Mouse (Mus musculus) induced T-regulatory cell, adult 2 months (primary cell): ENCODE data around the gene Afap1l2.

Experiments
- DNase-seq: peaks from one replicate; pipeline ENCODE4 v3.0.0-alpha.2; 2012; ENCODE audit warnings: low read depth

Gene Afap1l2

DNA sequence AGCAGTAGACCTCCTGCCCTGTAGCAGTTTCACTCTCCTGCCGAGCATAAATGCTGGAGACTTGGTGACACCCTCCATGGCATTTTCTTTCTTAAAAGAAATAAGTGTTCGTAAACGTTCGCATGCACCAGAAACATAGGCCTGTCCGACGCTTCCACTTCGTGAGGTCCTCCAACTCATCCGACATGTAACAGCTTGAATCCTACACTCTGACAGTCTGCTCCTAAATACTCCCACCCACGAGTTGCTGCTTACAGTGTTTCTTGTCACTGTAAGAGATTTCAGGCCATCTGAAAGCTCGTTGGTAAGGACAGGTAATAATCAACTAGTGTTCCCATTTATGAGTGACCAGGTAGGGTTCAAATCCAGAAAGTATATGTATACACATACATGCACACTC, 120.1 kb downstream of the Afap1l2 start:
- DNase-seq = no peak

DNA sequence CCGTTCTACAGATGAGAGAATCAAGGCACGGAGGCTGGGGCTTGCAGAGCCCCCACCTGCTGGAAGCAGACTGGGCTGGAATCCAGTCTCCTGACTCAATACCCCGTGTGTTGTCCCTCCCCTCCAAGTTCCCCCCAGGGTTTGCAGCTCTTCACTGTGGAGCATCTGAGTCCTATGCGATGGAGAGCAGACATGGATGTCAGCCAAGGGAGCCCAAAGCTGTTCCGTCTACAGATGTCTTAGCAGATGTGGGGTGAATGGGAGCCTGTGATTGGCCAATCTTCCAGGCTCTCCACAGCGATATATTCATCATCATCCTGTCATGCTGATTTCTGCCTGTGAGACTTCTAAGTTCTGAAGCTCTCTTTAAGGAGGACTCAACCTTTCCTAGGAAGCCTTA, 130.7 kb downstream of the Afap1l2 start:
- no peak for DNase-seq

DNA sequence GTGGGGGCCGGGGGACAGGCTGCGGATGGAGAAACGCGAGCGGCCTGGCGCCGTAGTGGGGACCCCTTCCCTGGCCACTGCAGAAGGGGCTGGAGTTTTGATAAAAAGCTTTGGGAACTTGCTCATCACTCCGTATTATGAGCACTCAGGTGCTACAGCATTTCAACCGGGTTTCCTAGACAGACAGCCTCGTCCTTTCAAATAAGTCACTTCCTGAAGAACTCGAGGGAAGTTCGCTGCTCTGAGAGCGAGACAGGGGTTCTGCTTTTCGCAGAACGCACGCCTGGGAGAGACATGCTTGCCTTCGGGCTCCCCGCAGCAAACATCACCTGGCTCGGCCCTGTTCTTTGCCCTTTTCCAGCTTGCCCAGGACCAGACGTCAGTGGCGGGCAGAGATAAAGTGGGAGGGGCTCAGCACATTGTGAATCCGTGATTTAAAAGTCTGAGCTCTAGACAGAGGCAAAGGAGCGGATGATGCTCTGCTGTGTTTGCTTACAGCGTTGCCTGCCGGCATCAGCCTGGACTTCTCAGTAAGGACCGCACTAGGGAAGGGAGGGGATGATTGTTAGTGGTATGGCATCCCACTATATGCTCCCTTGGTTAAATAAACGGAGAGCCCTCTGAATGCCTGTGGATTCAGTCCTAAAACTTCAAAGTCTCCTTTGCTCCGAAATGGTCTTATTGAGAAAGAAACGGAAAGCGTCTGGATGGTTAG, 133.3 kb downstream of the Afap1l2 start:
- no peak for DNase-seq

DNA sequence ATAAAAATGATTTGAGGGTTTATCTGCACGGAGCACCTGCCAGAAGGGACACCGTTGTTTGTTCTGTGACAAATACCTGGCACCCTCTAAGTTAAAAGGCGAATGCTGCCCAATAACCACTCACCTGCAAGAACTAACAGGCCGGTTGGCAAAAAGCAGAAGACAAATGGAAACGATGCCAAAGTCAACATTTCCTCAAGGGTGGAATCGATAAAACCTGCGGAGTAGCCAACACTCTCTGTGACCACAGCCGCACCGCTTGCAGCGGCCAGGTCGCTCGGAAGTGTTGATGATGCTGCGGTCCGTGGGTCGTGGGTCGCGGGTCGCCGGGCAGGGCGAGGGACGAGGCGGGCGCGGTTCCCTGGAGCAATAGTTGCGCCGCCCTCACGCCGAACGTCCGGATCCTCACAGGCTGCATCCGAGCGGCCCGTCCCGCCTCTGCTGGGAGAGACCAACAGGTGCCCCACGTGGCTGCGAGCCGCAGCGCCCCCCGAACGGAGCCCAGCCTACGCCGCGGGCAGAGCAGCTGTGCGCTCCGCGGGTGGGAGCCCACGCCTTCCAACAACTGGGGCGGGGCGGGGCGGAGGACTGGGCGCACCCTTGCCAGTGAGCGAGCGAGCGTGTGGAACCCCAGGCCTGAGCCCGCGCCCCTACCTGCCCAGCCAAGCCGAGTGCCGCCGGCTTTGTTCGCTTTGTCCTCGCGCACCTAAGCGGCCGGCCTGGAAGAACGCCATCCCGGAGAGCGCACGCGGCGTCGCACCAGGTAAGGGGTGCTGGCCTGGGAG, 134.0 kb downstream of the Afap1l2 start, which contains the start of gene Vwa2:
Vwa2 (plus strand) TSS at position 434 of the 785 bp plus-strand sequence.
- no peak for DNase-seq

DNA sequence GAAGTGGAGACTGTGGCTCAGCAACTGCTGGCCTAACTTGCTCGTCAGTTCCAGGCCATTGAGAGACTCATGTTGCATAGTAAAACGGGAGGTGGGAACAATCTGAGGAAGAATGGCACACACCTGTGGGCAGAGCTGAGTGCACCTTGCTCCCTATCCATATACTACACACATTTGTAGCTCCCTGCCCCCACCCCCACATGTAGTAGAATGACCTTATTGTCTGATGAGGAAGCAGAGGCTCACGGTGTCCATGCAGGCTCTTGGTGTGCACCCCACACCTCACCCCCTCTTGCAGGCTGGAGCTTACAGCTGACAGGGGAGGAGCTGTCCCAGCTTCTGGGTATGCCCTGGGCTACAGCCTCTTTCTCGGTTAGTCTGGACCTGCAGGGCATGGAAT, 140.3 kb downstream of the Afap1l2 start:
- no peak for DNase-seq
